Mouse (Mus musculus): Measurements from ENCODE around the gene Gpr171.

DNA sequence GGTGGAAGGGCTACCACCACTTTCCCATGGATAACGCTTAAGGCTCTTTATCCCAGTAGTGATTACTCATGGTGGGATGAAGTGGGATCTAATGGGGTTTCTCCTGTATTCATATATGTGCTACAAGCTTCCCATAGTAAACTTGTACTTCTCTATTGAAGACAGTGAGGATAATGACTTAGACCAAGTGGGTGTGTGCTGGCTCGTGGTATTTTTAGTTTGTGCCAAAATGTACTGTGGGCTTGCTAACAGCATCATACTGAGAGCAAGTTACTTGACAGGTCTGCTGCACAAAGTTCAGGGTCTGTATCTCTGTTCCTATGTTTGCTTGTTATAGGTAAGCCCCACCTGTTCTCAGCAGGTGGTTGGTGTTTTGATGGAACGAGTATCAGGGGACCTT lies 35.7 kb downstream of the Gpr171 start:
- TF ChIP-seq CTCF (IDR thresholded peaks at IDR 0.05; ENCODE audit: borderline replicate concordance, insufficient read depth, low read depth, low read length) (no peak), POLR2A (IDR thresholded peaks at IDR 0.05; ENCODE audit: borderline replicate concordance, insufficient read depth, low read length) (no peak)

All from cerebellum, adult 2 months (tissue).